Mouse (Mus musculus) brain, embryonic 18.5 days (tissue): ENCODE measurements around the gene Cmtm3.

Experiments used
- DNase-seq: peaks from one replicate; pipeline ENCODE4 v3.0.0-alpha.2; 2012; ENCODE audit warnings: low read depth, low spot score

The Cmtm3 gene

GRCm38 (mm10) chr8:104380961-104381411 lies 41.8 kb downstream of the Cmtm3 start:
- DNase-seq = no peak

DNA sequence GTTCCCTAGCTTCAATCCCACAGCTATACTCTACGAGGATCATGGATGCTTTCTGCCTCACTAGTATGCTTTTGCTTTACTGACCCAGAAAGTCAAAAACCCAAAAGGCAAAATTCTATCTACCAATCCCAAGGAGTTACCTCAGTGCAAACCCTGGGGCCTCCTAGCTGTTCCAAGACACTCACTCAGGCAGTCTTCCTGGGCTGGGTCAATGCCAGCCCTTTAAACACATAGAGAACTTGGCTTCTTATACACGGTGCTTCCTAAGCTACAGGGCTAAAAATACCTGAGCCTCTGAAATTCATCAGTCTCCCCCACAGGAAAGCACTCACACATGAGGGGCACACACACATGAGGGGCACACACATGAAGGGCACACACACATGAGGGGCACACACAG lies 44.1 kb downstream of the Cmtm3 start:
- no peak for DNase-seq

DNA sequence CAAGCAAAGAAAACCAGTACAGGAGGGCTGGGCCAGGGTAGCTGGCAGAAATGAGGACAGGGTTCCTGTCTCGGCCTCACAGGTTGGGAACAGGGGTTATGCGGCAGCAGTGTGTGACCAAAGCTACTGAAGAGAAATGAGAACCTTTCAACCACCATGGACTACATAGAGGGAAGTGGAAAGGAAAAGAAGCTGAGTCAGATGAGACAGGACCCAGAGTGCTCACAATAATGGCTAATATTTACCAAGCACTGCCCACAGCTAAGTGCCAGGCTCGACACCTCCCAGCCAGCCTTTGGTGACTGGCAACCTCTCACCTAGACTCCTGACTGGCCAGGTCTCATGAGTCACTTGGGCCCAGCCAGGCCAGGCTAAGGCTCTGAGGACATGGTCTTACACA lies 44.8 kb downstream of the Cmtm3 start:
- DNase-seq = no peak

- DNase-seq = no peak
These were observed 47.5 kb downstream of the Cmtm3 start for GRCm38 (mm10) chr8:104386693-104387092.

- DNase-seq = no peak
These were observed 48.3 kb downstream of the Cmtm3 start for GRCm38 (mm10) chr8:104387501-104387900.

GRCm38 (mm10) chr8:104387980-104388379 lies 48.8 kb downstream of the Cmtm3 start:
- no peak for DNase-seq

DNA sequence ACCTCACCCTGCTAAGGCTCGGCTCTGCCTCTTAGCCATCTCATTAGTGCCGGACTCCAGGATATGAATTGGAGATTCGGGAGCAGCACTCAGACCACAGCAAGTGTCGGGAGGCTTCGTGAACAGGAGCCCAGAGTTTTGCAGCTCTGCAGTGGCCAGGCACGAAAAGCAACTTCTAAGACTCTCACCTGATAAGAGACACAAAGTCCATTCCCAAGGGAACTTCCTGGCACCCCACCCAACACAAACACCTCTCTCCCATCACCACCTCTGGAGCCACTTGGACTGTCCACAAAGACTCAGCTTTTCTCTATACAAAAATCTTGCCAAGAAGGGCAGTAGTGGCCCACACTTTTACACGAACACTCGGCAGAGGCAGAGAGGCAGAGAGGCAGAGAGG lies 51.0 kb downstream of the Cmtm3 start:
- no peak for DNase-seq

GRCm38 (mm10) chr8:104393139-104393538 lies 53.9 kb downstream of the Cmtm3 start:
- no peak for DNase-seq

DNA sequence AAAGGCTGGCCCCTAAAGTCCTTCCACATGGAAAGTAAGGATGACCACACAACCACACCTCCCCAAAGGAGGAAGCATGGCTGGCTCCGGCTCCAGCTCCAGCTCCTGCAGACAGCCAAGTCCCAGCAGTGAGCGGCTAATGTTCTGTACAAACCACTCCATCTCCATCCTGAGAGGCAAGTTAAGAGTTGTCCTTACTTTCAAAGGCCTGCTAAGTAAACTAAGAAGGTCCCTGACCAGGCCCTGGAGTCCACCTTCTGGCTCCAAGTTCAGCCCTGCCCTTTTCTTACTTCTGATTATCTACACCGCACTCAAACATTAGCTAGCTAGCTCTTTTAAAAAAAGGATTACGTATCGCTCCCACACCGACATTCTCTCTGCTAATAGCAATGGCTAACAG lies 54.6 kb downstream of the Cmtm3 start:
- no peak for DNase-seq

GRCm38 (mm10) chr8:104394801-104395702 lies 55.8 kb downstream of the Cmtm3 start:
- no peak for DNase-seq

DNA sequence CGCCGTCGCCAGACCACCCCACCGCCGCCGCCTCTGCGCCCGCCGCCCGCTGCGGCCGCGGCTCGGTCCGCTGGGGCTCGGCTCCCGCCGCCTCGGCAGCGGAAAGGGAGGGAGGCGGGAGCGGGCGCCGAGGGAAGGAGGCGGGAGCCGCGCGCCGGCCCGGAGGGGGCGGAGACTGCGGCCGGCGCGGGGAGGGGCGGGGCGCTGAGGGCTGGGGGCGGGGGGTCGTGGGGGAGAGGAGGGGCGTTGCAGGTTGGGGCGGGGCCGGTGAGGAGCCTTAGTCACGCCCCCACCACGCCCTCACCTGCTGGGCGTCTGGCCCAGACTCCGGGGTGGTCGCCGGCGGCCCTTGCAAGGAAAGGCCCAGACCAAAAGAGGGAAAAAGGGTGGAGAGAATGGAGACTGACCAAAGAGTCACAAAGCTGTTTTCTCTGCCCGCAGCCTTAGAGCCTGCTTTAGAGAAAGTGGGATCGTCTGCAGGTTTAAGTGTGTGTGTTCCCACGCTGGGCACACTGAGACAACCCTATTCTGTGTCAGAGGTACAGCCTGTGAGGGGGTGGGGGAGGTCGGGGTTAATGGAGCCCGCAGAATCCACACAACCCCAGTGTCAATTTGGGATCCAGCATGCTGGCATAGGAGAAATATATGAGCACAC lies 56.6 kb downstream of the Cmtm3 start, which contains the start of gene Cmtm4:
TSS of gene Cmtm4 (minus strand) at position 105 of the 655 bp plus-strand sequence.
- DNase-seq = no peak
